Mouse (Mus musculus) right cerebral cortex, postnatal 25 days (tissue): ENCODE data around the gene Ifngr1.
"Not testable (repeated sequence)": the region's sequence is repeated elsewhere in the genome, so short reads cannot be mapped to it uniquely, and the experiment has no call there.

Experiments used
- DNase-seq: peaks from one replicate; pipeline ENCODE4 v3.0.0; 2022

The Ifngr1 gene

DNA sequence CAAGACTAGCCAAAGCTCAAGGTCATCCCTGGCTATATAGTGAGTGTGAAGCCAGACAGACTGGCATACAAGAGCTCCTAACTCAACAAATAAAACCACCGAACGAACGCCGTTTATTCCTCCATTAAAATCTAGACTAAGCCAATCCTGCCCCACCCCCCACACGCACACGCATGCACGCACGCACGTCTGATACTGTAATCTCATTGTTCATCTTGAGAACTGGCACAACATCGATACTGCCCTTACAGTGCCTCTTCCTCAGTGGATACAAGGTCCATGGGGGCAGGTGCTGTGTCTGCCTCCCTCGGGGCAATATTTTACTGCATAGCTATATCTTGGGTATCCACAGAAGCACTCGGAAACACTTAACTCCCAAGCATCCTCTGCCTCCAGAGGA, 2.1 kb upstream of the Ifngr1 start:
- DNase-seq, result no peak

DNA sequence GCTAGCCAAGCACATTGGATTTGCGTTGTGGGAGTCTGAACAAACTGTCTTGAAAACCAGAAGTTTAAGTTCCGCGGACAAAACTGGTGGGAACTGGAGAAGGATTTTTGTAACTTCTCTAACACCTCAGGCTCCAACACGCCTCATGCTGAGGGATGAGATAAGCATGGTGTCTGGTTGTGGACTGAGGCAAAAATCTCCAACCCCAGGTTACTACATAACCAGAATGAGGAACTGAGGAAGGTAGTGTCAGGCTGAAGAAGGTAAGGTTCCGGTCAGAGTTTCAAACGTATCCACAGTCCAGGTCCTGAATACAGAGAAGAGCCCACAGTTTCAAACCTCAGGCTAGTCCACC, 486 bp upstream of the Ifngr1 start:
- DNase-seq, result no peak

DNA sequence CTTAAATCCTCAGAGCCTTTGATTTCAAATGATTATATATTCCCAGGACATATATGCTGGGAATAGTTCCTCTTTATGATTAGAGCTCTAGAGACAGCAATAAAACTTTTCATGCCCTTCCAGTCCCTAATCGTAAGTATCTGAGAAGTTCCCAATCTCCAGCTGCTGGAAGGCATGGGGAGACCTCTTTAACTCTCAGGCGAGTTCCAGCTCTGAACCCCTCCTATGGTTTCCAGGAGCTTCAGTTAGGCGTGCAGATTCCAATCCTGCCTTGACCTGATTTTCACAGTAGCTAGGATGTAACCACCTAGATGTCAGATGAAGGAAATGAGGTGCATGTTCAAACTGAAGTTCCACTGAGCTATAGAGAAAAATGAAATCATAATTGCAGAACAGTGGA, 807 bp downstream of the Ifngr1 start:
- no peak for DNase-seq

DNA sequence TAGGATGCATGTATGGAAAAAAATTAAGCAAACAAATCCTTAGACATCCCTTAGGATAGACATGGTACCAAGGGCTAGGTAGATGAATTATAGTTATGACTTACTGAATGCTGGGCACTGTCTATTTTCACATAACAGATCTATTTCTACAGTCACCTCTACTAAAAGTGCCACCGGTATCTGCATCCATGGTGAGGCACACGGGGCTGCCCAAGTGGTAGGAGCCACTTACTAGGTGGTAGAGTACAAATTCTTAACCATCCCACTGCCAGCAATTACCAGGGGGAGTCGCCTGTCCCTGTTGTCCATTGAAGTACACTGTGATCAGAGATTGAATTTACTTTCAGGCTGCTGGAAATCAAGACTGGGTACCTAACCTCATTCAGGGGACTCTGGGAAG, 1.5 kb downstream of the Ifngr1 start:
- DNase-seq, result no peak

DNA sequence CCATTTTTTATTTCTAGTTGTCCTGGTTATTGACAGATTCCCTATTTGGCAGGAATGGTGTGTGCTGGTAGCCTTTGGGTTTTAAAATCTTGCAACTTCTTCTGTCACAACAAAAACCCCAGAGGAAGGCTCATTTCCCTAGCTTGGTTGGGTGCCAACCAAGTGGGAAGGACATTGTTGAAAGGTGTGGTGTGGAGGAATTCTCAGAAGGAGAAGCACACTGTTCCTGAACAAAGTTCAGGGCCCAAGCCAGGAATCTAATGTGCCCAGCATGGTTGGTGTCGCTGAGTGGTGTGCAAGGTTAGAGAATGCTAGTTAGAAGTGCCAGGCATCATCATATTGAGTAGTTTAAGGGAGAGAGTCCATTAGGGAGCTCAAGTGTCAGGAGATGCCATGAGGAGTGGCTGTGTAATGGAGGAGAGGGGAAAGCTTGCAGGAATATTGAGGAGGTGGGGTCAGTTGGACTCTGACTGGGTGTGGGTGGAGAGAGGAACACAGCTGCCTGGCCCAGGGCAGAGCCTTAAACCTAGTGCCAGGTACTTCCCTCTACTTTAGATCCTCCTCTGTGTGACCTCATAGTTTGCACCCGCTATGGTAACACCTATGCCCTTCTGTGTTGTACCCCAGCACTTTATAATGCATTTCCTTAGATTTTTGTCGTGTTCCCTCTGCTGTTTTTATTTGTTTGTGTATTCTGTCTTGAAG, 2.6 kb downstream of the Ifngr1 start:
- no peak for DNase-seq

DNA sequence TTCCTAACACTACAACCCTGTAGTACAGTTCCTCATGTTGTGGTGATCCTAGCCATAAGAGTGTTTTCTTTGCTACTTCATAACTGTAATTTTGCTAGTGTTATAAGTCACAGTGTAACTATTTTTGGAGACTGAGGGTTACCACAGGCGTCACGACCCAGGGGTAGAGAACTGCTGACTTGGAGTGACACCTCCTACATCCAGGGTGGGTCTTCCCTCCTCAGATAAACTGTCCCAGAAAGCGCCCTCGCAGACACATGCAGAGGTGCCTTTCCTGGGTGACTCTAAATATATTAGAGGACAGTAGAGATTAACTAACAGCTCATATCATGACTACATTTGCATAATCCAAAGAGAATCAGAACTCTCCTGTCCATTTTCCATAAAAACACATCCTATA, 5.1 kb downstream of the Ifngr1 start:
- DNase-seq, result no peak

DNA sequence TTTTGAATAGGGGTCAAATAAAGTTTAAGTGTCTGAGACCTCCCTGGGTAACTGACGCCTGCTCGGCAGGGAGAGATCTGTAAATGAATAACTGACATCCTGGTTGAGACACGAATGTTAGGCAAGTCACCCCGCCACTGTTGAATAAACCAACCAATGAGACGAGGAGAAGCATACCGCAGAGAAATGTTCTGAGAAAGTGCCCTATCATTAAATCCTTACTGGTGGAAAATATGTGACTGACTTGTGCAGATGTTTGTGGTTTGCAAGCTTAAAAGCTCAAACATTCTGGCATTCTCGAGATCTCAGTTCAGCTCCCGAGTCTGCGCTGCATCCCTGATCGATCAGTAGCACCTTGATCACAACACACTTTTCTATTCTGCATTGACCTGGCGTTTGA, 6.3 kb downstream of the Ifngr1 start:
- DNase-seq, result no peak

DNA sequence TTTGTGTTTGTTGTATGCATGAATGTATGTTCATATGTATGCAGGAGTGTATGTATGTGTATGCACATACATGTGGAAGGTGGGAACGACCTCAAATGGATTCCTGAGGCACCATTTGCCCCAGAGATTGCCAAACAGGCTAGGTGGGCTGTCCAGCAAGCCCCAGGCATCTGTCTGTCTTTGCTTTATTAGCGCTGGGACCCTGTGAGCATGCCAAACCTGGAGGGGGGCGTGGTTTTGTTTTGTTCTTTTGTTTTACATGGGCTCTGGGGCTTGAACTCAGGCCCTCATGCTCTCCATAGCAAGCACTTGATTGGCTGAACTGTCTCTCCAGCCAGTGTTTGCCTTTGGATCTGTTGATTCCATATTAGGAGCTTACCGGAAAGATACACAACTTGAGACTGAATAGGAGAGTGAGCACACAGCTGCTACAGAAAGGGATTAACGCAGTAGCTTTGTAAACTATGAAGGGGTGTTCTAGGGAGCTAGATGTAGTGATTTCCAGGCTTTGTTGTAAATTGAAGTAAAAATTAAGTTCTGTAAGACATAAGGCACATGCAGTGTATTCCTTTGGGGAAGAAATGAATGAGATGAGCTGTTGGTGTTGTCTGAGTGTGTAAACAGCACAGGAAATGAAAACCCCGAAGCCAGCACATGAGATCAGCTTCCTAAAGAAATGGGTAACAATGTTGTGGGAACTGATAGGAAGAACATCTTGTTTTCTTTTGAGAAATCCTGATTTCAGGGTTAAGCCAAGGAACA, 7.8 kb downstream of the Ifngr1 start:
- no peak for DNase-seq

DNA sequence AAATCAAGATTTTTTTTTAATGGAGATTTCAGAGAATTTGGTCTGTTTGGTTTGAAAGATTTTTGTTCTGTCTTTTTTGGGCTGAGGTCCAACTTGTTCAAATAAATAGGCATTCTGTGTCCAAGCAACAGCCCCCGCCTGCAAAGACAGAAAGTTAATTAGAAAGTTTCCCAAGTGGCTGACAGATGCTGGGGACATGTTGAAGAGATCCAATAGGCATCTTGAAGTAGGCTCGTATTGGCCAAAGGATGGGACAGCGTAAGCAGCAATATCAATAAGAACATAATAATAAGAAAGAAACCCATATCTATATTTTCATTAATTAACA, 8.3 kb downstream of the Ifngr1 start:
- no peak for DNase-seq

DNA sequence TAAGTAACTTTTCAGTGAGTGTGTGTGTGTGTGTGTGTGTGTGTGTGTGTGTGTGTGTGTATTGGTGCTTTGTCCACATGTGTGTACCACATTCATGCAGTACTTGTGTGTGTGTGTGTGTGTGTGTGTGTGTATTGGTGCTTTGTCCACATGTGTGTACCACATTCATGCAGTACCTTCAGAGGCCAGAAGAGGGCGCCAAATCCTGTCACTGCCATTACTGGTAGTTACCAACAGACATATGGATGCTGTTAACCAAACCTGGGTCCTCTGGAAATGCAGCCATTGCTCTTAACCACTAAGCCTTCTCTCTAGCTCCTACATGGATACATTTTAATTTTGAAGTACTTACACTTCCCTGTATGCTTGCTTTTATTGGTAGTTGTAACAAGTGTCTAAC, 9.8 kb downstream of the Ifngr1 start:
- not testable (repeated sequence) for DNase-seq

DNA sequence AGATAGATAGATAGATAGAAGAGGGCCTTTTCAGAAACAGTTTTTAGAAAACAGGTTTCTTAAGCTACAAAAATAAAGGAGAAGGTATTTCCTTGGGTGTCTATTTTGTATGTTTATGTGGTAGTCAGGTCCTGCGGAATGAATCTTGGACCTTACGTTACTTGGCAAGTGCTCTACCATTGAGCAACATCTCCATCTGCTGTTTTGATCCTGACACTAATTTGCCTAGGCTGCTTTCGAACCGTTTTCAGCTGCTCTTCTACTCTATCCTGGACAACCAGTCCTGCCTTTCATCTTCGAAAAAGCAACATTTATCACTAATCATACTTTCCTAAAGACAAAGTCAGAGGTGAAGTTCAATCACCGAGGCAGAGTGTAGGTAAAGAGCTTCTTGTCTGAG, 11.5 kb downstream of the Ifngr1 start:
- DNase-seq, result no peak

DNA sequence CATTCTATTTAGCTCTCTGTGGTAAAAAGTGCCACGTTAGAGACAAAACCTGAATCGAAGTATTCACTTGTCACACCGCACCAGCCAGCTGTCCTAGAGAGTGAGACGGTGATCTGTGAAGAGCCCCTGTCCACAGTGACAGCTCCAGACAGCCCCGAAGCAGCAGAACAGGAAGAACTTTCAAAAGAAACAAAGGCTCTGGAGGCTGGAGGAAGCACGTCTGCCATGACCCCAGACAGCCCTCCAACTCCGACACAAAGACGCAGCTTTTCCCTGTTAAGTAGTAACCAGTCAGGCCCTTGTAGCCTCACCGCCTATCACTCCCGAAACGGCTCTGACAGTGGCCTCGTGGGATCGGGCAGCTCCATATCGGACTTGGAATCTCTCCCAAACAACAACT, 17.4 kb downstream of the Ifngr1 start:
- DNase-seq, result no peak

DNA sequence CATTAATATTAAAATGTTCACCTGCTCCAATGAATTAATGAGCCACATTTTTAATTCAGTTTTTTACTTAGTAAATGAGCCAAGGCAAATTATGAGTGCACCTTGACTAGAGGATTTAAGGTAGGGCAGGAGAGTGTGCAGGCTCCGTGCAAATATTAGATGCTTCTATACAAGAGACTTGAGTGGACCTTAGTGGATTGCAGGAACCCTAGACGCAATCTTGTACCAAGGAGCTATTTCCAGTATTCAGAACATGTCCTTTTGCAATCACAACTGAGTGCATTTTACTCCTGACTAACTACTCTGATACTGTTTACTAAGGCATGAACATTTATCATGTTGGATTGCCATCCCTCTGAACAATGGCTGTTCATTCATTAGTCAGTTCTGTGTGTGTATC, 19.9 kb downstream of the Ifngr1 start:
- DNase-seq, result no peak

DNA sequence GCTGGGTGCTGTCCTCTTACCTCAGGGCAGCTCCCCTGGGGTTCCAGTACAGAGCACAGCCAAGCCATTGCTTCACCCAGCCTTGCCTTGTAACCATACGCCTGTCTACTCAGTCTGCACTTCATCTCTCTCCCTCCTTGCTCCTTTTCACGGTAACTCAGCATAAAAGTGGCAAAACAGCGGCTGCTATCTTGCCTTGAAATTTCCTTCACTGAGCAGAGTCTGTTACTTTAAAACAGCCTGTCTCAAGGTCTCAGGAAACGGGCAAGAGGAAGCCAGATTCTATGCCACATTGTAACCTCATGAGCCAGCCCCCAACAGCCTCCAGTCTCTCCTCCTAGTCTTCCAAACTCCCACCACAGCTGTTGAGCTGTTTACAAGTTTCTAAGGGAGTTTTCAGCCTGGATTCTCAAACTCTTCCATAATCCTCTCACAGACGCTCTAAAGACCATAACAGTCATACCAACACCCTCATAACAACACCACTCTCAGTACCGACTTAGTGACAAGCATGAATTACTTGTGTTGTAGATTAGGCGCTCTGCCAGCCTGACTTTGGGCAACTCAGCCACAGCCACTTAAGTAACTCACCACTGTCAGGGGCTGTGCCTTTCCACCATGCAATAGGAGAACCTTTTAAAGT, 21.5 kb downstream of the Ifngr1 start:
- no peak for DNase-seq

DNA sequence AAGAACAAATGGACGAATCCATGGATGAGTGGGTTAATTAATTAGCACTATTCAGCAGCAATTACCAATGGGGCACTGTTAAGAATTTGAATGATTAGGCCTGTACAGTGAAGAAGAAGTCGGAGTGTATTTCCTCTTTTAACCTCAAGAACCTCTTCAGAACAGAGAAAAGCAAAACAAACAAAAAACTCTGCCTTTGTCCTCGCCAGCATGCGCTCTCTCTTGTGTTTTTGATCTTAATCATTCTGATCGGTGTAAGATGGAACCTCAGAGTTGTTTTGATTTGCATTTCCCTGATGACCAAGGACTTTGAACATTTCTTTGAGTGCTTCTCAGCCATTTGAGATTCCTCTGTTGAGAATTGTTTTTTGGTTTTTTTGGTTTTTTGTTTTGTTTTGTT, 28.0 kb downstream of the Ifngr1 start:
- no peak for DNase-seq

DNA sequence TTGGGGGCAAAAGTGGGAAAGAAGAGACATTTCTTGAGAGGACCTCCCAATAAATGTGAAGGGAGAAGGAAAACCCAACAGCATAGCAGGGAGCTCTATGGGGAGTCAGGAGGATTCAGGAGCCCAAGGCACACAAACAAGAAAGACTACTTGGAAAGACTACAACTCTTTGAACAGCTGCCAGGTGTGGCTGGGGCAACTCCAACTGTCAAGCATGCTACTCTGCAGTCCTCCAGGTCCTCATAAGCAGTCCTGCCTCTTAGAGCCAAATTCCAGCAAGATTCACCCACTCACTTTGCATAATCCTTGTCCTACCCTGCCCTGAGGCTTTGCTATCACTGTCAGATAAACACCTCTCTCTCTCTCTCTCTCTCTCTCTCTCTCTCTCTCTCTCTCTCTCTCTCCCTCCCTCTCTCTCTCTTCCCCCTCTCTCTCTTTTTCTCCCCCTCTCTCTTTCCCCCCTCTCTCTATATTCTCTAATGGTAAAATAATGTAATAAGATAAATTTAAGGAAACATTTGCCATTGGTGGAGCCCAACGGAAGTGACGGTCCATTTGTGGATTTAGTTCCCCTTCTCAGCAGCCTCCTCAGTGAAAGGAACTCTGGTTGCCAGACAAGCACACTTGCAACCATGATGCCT, 29.8 kb downstream of the Ifngr1 start, which contains the start of gene Il22ra2:
TSS of gene Il22ra2 (plus strand) at position 591 of the 641 bp plus-strand sequence.
- DNase-seq, result no peak

DNA sequence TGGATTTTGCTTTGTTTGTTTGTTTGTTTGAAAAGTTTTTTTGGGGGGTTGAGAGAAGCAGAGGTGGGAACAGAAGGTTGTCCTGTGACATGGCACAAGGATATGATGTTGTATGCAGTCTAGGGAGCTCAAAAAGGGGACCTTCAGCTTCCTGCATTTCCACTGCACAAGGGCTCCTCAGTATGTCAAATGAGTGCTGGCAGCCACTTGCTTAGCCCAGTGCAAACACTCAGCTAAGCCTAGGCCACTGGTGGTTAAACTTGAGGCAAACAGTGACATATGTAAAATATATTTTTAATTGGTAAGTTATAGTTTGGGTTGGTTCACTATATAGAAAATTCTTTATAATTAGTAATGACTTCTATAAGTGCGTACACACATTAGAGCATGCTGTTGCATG, 32.9 kb downstream of the Ifngr1 start:
- no peak for DNase-seq

DNA sequence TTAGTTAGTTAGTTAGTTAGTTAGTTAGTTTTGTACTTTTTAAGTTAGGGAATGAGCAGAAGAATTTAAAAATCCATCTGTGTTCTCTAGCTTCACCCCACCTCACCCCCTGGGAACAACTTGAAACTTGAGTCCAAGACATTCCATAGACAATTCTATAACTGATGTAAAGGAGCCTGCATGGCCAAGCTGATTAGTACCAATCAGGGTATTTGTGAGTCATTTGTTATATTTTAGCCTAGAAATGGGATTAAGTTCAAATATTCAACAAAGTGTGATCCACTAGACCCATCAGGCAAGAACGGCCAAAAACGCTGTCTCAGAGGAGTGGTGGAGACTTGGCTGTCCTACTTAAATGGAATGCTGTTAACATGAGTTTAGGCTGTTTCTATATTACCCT, 35.6 kb downstream of the Ifngr1 start:
- no peak for DNase-seq

DNA sequence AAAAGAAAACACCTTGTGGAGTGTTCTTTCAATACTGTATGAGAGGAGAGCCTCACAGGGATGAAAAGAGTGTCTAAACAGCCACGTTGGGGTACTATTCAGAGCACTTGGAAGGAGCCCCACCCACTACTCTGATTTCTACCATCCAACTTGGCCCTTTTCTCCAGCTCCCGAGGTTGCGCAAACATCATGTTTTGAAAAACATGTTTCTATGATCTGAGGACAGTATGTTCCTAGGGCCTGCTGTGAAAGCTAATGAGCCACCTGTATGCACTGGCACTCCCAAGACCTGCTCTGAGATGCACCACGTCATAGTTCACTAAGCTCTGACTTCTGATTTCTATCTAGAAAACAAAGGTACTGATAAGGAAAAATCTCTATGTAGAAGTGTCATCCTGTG, 36.0 kb downstream of the Ifngr1 start:
- no peak for DNase-seq

DNA sequence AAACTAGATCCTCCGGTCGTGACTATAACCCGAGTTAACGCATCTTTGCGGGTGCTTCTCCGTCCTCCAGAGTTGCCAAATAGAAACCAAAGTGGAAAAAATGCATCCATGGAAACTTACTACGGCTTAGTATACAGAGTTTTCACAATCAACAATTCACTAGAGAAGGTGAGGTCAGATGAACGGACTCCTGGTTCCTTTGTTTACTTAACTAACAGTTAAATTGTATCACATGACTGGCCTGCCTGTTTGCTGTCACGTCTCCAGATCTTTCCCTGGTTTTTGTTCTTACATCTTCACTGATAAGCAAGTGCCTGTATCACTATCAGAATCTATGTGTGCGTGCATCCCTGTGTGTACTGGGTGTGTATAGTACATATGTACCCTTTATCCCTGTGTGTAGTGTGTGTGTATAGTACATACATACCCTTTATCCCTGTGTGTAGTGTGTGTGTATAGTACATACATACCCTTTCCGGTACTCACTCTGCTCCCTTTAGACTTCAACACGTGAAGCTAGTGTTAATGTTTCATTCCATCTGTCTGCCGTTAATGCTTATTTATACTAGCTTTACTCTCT, 40.0 kb downstream of the Ifngr1 start:
- DNase-seq, result no peak

DNA sequence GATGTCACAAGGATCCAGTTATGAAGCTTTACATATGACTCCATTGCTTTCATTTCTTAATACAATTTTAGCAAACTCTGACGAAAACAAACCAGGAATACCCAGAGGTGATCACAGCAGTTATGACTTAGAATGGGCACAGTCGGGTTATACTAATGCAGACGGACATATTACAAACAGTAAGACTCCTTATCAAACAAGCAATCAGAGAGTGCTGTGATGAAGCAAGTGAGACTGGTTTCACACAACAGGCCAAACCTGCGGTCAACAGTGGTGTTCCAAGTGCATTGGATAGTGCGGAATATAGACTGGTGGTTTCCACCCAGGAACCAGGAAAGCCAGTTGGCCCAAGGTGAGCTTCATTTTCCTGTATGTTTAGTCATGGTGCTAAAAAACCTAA, 47.1 kb downstream of the Ifngr1 start:
- DNase-seq, result no peak

DNA sequence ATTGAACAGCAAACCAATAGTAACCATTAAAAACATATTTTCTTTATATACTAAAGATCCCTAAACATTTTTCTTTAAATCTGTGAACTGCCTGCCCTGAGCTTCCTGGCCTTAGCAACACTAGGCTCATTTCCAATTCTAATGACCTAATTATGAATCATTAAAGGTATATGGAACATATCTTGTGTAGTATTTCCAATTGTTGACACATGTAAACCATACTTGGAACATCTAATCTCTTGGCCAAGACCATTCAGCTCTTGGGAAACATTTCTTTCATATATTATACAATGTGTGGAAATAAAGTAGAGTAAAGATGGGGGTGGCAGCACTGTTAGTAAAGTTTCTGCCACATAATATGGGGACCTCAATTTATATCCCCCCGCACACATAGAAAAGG, 47.9 kb downstream of the Ifngr1 start:
- DNase-seq, result no peak

DNA sequence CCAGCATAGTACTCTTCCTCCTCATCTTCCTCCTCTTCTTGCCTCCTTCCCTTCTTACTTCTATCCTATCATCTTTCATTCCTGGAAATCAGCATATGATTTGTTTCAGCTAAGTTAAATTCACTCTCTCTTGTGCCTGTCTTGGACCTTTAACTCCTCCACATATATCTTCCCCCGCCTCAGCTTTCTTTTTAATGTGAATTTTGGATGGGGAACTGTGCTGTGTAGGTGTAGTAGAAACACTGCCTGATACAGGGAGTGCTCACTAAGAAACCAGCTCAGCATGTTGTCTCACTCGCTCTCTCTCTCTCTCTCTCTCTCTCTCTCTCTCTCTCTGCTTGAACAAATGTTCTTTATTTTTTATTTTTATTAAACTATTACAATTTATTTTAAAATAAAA, 53.4 kb downstream of the Ifngr1 start:
- no peak for DNase-seq

DNA sequence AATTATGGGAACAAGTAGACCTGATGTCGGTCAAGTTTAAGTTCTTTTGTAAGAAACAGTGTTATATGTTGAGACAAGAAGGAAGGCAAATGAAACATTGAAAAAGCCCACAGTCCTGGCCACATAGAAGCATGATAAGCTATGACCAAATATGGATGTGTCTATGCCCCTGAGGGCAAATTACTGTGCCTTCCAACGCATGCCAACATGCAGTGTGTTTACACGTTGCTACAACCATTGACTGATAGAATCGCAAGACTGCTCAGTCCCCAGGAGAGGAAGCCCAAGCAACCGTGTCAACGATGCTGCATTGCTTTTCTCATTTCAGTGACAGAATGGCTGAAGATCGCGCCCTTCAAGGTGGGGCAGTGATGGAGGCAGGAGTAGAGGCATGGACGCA, 65.7 kb downstream of the Ifngr1 start:
- no peak for DNase-seq
